8 mouse cellular contexts compared by ENCODE assay signal in genomic region chr17:33760255-33761165, GRCm38 (mm10). TPM values are rescaled to one million over a fixed set of nuclear protein-coding genes. Genes with fewer than 3 reads are reported as not detected.
DNase-seq lines count a peak whose midpoint lies in the region; ATAC-seq and TF ChIP-seq lines count a peak whose summit lies in the region.

Rab11b (minus strand) TSS chr17:33760530.

- no peak; the same call in 1 of the 2 replicates for TF ChIP-seq EP300 in liver, embryonic 14.5 days (IDR thresholded peaks at IDR 0.05; ENCODE audit: low read depth)
- TF ChIP-seq EP300 in stomach, postnatal 0 days (optimal IDR thresholded peaks at IDR 0.05): no peak

- H3K4me1 ChIP-seq in forebrain, embryonic 10.5 days: peaks cover 41% of the 10 kb centered on the region
- peaks cover 40% of the 10 kb centered on the region for H3K4me1 ChIP-seq in heart, embryonic 15.5 days (replicated peaks)
- peaks cover 22 to 30% of the 10 kb centered on the region in 2 experiments for H3K4me1 ChIP-seq in liver, embryonic 14.5 days (replicated peaks; ENCODE audit: control insufficient read depth in 2 of 2, insufficient read depth in 2 of 2, low read length in 1 of 2)
- H3K4me1 ChIP-seq in neural tube, embryonic 11.5 days (ENCODE audit: control insufficient read depth, insufficient read depth, low read length): peaks cover 6% of the 10 kb centered on the region
- H3K4me1 ChIP-seq in stomach, postnatal 0 days (replicated peaks; ENCODE audit: control insufficient read depth, insufficient read depth): peaks cover 10% of the 10 kb centered on the region

- no peaks in the 10 kb centered on the region for H3K27me3 ChIP-seq in forebrain, embryonic 10.5 days (ENCODE audit: poor library complexity, severe bottlenecking)
- no peaks in the 10 kb centered on the region for H3K27me3 ChIP-seq in heart, embryonic 15.5 days
- H3K27me3 ChIP-seq in liver, embryonic 14.5 days (ENCODE audit: control insufficient read depth, insufficient read depth, low read length): no peaks in the 10 kb centered on the region
- no peaks in the 10 kb centered on the region for H3K27me3 ChIP-seq in neural tube, embryonic 11.5 days (ENCODE audit: control insufficient read depth, insufficient read depth, low read length)
- H3K27me3 ChIP-seq in stomach, postnatal 0 days (ENCODE audit: control insufficient read depth, insufficient read depth, low read length): no peaks in the 10 kb centered on the region

- WGBS in forebrain, embryonic 10.5 days: 3% methylated on average over 35 of the region's 35 CpGs
- 2% methylated on average over 35 of the region's 35 CpGs for WGBS in heart, embryonic 15.5 days
- WGBS in liver, embryonic 14.5 days (ENCODE audit: insufficient replicate concordance): 3% methylated on average over 35 of the region's 35 CpGs
- WGBS in neural tube, embryonic 11.5 days: 3% methylated on average over 35 of the region's 35 CpGs
- 3% methylated on average over 34 of the region's 35 CpGs for WGBS in stomach, postnatal 0 days

- H3K4me3 ChIP-seq in forebrain, embryonic 10.5 days: peak within 1 kb of the TSS; percentile 77
- H3K4me3 ChIP-seq in heart, embryonic 15.5 days: peak within 1 kb of the TSS; percentile 82
- peak within 1 kb of the TSS; percentile 73 to 95 for H3K4me3 ChIP-seq in liver, embryonic 14.5 days (ENCODE audit: insufficient read depth in 1 of 2, low read depth in 2 of 2, low read length in 2 of 2)
- H3K4me3 ChIP-seq in neural tube, embryonic 11.5 days (ENCODE audit: low read depth, low read length): peak within 1 kb of the TSS; percentile 77
- peak within 1 kb of the TSS; percentile 73 for H3K4me3 ChIP-seq in stomach, postnatal 0 days (ENCODE audit: low read depth, low read length)

- H3K27ac ChIP-seq in forebrain, embryonic 10.5 days: peak within 1 kb of the TSS; percentile 99
- H3K27ac ChIP-seq in heart, embryonic 15.5 days: peak within 1 kb of the TSS; percentile 99
- H3K27ac ChIP-seq in liver, embryonic 14.5 days: peak within 1 kb of the TSS; percentile 100
- H3K27ac ChIP-seq in neural tube, embryonic 11.5 days (ENCODE audit: low read depth, low read length): peak within 1 kb of the TSS; percentile 99
- H3K27ac ChIP-seq in stomach, postnatal 0 days (replicated peaks): peak within 1 kb of the TSS; percentile 100

- peaks cover 34% of the 10 kb centered on the region for H3K36me3 ChIP-seq in forebrain, embryonic 10.5 days (replicated peaks)
- H3K36me3 ChIP-seq in heart, embryonic 15.5 days: no peaks in the 10 kb centered on the region
- peaks cover 9% of the 10 kb centered on the region; the same call in 1 of the 2 replicates for H3K36me3 ChIP-seq in liver, embryonic 14.5 days (replicated peaks; ENCODE audit: control insufficient read depth, insufficient read depth, low read depth)
- no peaks in the 10 kb centered on the region for H3K36me3 ChIP-seq in neural tube, embryonic 11.5 days (ENCODE audit: control insufficient read depth, insufficient read depth, low read length)
- H3K36me3 ChIP-seq in stomach, postnatal 0 days (ENCODE audit: control insufficient read depth, insufficient read depth, low read length): no peaks in the 10 kb centered on the region

- H3K9ac ChIP-seq in heart, embryonic 15.5 days: peak within 1 kb of the TSS; percentile 95
- H3K9ac ChIP-seq in liver, embryonic 14.5 days (replicated peaks): peak within 1 kb of the TSS; percentile 100
- peak within 1 kb of the TSS; percentile 99 for H3K9ac ChIP-seq in neural tube, embryonic 11.5 days (ENCODE audit: low read length)
- H3K9ac ChIP-seq in stomach, postnatal 0 days (ENCODE audit: low read length): peak within 1 kb of the TSS; percentile 98

- peak; percentile 98 to 99 for DNase-seq in CD8-positive naive resting alpha-beta T cell, adult 2 months (ENCODE audit: low read depth in 2 of 2, low spot score in 2 of 2)
- DNase-seq in c-Kit-positive CD71-negative TER-119-negative erythroid progenitor cells, embryonic 14.5 days (ENCODE audit: low read depth): peak; percentile 100
- DNase-seq in forebrain, embryonic 10.5 days (ENCODE audit: extremely low spot score, low spot score): peak; percentile 98
- DNase-seq in kidney, postnatal 25 days: peak; percentile 100
- peak; percentile 100 for DNase-seq in liver, embryonic 14.5 days (ENCODE audit: low read depth in 3 of 3, low spot score in 3 of 3)
- peak; percentile 99 for DNase-seq in neural tube, embryonic 11.5 days (ENCODE audit: low spot score)
- DNase-seq in stomach, postnatal 0 days (ENCODE audit: low spot score): peak; percentile 99

- peak within 1 kb of the TSS; percentile 68 for H3K4me2 ChIP-seq in heart, embryonic 15.5 days
- peak within 1 kb of the TSS; percentile 97 for H3K4me2 ChIP-seq in liver, embryonic 14.5 days (ENCODE audit: low read depth)
- H3K4me2 ChIP-seq in neural tube, embryonic 11.5 days (ENCODE audit: low read depth): peak within 1 kb of the TSS; percentile 41
- H3K4me2 ChIP-seq in stomach, postnatal 0 days (replicated peaks; ENCODE audit: low read depth): peak within 1 kb of the TSS; percentile 48

- H3K9me3 ChIP-seq in forebrain, embryonic 10.5 days: no peaks in the 10 kb centered on the region
- no peaks in the 10 kb centered on the region for H3K9me3 ChIP-seq in heart, embryonic 15.5 days (replicated peaks)
- H3K9me3 ChIP-seq in liver, embryonic 14.5 days (ENCODE audit: control insufficient read depth, low read length): no peaks in the 10 kb centered on the region
- H3K9me3 ChIP-seq in neural tube, embryonic 11.5 days (ENCODE audit: control insufficient read depth, low read length): no peaks in the 10 kb centered on the region
- H3K9me3 ChIP-seq in stomach, postnatal 0 days (ENCODE audit: control insufficient read depth, low read length): no peaks in the 10 kb centered on the region

- 0 out of 2 replicates have a peak, but pooled peaks have one; percentile 21 for TF ChIP-seq CTCF in liver, embryonic 14.5 days (IDR thresholded peaks at IDR 0.05; ENCODE audit: low read depth)
- TF ChIP-seq CTCF in stomach, postnatal 0 days (IDR thresholded peaks at IDR 0.05; ENCODE audit: low read depth): peak; percentile 53

- ATAC-seq in heart, embryonic 15.5 days (replicated peaks; ENCODE audit: insufficient number of reproducible peaks, insufficient read depth, low FRiP score, low read depth): peak; percentile 99
- ATAC-seq in liver, embryonic 14.5 days (ENCODE audit: insufficient read depth): peak; percentile 97
- peak; percentile 99 for ATAC-seq in neural tube, embryonic 11.5 days (ENCODE audit: insufficient read depth, low FRiP score, low TSS enrichment)
- ATAC-seq in stomach, postnatal 0 days (ENCODE audit: low FRiP score, low TSS enrichment): peak; percentile 98

RNA-seq across cellular contexts. Expression of gene Rab11b, which starts in this region (rescaled TPM):
- polyA plus RNA-seq in forebrain, embryonic 10.5 days (2016; fragmentation: Nextera tagmentation; extraction: Ambion mirVana): 338 and 346 TPM in 2 replicates
- polyA plus RNA-seq in heart, embryonic 15.5 days (2015; fragmentation: Nextera tagmentation; extraction: Ambion mirVana): 274 and 318 TPM in 2 replicates
- polyA plus RNA-seq in liver, embryonic 14.5 days (2012; rRNA removed): 91.1 and 101 TPM in 2 replicates
- 62.6 and 74.3 TPM in 2 replicates for polyA plus RNA-seq in liver, embryonic 14.5 days (2014; fragmentation: Nextera tagmentation; extraction: Ambion mirVana)
- 293 and 295 TPM in 2 replicates for polyA plus RNA-seq in neural tube, embryonic 11.5 days (2014; fragmentation: Nextera tagmentation; extraction: Ambion mirVana)
- polyA plus RNA-seq in stomach, postnatal 0 days (2015; fragmentation: Nextera tagmentation; extraction: Ambion mirVana): 164 TPM in 2 replicates

Comparison
In these comparisons a context has a peak if more than half of its experiments do, and no peak if none do; other contexts are left out.
1. Peak in every context shown above with its lines: DNase-seq, ATAC-seq, H3K4me3 ChIP-seq and H3K27ac ChIP-seq.
2. H3K4me2 ChIP-seq: peak in every context shown above with its lines; median percentile 97 in liver, embryonic 14.5 days; 68 in heart, embryonic 15.5 days; 48 in stomach, postnatal 0 days; 41 in neural tube, embryonic 11.5 days.